Mouse (Mus musculus) right cerebral cortex, postnatal 36 days (tissue): ENCODE measurements around the gene Prss54.

Experiments used
- DNase-seq, 2 experiments: peaks; one replicate each; pipeline ENCODE4 v3.0.0; 2022; ENCODE audit warnings: low spot score in 2 of 2, mixed read lengths in 1 of 2

Gene Prss54

GRCm38 (mm10) chr8:95551577-95551976 is 24.6 kb downstream of the Prss54 start:
- no peak for DNase-seq

DNA sequence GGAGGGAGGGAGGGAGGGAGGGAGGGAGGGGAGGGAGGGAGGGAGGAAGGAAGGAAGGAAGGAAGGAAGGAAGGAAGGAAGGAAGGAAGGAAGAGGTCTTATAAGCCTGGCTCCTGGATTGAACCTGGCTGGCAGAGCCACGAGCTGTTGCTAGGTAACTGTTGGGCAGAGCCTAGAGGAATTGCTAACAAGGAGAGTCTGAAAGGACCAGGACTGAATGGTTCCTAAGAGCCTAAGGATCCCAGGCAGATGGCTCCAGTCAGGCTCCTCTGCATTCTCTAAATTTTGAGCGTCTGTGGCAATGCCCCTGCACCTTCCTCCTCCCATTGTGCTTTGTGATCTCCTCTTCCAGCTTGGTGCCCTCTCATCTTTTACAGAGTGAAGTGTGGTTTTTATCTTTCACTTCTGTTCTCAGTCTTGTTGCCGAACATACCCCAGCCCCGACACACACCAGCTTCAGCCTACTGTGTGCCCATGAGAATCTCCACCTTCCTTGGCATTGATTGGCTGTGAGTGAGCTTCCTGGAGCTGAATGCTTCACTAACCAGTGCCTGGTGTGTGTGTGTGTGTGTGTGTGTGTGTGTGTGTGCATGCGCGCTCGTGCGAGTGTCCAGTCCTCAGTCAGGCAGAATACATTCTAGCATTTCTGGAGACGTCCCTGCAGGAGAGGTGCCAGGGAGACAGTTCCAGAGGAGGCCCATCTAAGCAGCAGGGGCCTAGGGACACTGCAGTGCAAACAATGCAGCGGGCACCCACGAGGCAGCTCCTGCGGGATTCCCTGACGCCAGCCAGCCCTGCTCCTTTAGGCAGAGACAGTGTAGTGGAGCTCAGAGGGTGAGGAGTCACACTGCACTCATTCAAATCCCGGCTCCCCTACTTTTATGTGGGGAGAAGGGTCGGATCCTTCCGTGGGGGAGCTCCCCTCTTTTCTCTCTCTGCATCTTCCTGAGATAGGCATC is 26.0 kb downstream of the Prss54 start:
- DNase-seq, result no peak

DNA sequence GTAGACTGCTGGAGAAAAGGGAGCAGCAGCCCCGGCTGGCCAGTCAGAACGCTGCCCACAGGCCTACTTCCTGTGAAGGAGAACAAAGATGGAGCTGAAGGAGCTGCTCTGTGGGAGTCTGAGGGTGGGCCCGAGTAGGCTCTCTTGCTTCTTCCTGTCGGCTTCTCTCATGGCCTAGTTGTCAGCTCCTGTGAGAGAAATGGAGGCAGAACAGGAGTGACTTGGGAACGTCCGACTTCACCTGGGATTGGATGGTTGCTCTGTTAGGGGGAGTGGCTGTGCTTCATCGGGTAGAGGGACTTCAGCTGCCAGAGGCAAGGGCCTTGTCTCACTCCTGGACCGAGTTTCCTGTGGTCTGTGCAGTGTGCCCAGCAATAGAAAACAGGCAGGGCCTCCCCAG is 28.2 kb downstream of the Prss54 start:
- no peak for DNase-seq

DNA sequence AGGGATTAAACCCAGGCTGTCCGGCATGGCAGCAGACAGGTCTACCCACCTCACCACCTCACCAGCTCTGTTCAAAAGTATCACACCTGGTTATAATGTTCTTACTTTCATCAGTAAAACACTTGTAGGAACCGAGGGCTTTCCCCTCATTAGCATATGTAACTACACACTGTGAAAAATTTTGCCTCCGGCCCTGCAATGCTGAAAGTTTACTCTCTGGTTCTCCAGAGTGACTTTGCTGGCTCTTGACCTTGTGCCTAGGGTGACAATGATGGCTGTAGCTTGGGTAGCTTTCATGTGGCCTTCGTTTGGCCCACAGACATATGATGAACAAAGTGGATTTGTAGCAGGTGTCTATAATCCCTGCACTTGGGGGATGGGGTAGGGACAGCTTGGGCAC is 29.2 kb downstream of the Prss54 start:
- no peak for DNase-seq

DNA sequence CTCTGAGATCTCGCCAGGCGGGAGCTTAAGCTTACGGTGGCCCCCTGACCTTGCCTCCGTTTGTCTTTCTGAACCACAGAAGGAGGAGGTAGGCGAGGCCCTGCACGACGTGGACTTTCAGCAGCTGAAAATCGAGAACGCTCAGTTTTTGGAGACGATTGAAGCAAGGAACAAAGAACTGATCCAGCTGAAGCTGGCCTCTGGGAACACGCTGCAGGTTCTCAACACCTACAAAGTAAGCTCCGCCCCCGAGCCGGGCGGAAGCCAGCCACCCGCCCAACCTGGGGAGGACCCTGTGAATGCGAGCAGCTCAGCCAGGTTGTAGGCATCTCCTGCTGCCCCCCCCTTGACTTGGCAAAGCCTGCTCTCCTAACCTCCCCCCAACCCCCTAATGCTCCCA is 30.3 kb downstream of the Prss54 start:
- DNase-seq, result no peak

DNA sequence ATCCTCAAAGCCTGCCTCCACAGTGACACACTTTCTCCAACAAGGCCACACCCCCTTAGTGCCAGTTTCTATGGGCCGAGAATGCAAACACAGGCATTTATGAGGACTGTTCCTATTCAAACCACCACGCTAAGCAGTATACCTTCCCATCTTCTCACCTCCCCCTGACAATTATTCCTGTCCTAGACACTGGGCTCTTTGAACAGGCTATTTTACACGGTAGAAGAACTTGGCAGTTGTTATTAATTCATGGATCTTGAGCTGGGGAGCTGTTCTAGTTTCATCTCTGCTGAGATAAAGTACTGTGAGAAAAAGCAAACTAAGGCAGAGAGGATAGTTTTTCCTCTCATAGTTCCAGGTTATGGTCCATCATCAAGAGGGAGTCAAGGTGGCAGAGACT is 33.1 kb downstream of the Prss54 start:
- DNase-seq, result no peak

GRCm38 (mm10) chr8:95542191-95542590 is 33.9 kb downstream of the Prss54 start:
- no peak for DNase-seq

GRCm38 (mm10) chr8:95539487-95539886 is 36.7 kb downstream of the Prss54 start:
- DNase-seq, result no peak

DNA sequence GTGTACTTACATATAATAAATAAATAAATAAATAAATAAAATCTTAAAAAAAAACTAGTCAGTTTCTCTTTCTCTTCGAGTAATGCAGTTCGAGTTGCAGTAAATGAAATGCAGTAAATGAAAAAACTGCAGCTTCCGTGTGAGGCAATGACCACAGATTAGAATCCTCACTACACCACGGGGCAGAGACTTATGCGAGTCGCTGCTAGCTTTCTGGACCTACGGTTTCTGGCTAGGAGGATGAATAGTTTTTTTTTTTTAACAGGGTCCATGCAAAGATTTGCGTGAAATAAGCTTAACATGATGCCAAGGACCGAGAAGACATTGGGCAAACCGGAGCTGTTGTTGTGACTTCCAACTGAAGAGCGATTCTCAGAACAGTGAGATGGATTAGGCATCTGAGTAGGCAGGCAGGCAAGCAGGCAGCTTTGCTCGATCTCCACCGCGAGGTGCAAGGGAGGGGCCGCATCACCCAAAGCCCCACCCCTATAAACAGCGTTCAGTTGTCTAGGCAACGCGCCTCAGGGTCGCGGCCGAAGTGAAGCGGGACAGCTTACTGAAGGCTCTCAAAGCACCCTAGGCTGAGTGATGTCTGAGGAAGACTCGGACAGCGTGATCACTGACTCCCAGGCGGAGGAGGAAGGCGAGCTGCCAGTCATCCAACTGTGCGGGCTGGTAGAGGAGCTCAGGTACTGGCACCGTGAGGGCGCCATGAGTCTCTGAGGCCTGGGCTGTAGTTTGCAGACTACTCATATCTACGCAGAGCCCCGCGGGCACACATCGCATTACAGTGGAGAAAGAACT is 42.4 kb downstream of the Prss54 start, which contains the start of gene Ccdc113:
Gene Ccdc113, plus strand, starts transcription at position 502 of the 804 bp plus-strand sequence.
- peak; percentile 53 to 63 for DNase-seq

GRCm38 (mm10) chr8:95532206-95532605 is 43.9 kb downstream of the Prss54 start:
- DNase-seq, result no peak

- DNase-seq, result no peak
These were observed 47.3 kb downstream of the Prss54 start for GRCm38 (mm10) chr8:95528750-95529310.

DNA sequence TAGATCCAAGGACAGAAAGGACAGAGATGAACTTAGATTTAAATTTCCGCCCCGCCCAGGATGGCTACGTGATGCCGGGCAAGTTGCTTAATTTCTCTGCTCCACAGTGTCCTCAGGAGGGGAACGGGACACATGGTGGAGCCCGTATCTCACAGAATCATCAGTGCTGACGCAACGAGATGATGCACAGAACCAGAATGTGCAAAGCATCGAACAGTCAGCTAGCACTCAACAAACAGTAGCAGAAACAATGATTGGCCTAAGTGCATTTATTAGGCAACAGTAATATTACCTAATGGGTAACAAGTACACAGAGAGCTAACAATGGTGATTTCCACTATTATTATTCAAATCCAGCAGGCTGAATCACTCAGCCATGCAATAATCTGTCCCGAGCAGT is 47.9 kb downstream of the Prss54 start:
- DNase-seq, result no peak

DNA sequence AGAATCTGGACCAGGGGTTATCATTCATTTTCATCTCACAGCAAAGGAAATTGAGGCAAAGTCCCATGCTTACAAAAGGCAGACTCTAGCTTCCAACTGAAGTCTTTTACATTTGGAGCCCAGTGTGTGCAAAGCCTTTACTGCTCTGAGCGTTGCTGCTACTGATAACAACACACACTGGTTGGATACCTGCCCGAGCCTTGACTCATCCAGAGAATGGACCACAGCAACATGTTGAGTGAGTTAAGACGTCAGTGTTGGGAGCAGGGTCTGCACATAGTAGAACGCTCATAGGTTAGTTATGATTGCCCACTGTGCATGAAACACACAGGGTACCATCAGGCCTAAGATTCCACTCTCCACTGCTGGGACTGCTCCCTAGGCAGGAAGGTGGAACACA is 52.1 kb downstream of the Prss54 start:
- DNase-seq, result no peak

DNA sequence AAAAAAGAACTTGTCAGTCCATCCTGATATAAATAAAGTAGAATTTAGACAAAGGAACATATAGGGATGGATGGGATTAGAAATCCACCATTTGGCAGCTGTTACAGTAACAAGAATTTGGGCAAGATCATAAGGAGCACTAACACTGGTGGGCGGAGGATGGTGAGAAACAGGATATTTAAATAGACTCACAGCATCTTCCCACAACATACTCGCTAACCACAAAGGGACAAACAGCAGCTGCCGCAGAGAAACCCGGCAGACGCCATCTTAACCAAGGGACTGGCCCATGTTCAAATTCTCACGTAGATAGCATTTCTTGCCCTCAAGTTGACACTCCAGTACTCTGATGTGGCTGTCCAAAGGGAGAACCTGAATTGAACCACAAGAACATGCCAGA is 59.2 kb downstream of the Prss54 start:
- DNase-seq, result peak in 1 of 2 experiments; percentile 46

- DNase-seq, result no peak
These were observed 62.9 kb downstream of the Prss54 start for GRCm38 (mm10) chr8:95513219-95513618.

DNA sequence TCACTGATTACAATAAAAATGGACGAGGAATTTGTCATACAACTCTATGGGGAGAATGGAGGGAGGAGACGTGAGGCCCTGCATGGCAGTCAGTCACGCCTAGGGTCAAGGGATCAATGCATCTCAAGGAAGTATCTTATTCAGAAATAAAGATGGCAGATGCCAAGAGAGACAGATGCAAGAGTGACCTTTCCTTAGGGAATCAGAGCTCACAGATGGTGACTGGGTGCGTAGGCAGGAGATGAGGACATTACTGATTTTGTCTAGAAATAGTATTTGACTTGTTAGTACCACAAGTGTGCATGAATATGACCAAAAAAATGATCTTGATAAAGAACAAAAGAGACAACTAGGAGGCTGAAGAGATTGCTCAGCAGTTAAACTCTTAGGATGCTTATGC is 63.9 kb downstream of the Prss54 start:
- DNase-seq, result no peak
